Mouse (Mus musculus) limb, embryonic 14.5 days (tissue): ENCODE results near the gene Trim52. TPM values are rescaled to one million over a fixed set of nuclear protein-coding genes. Genes with fewer than 3 reads are reported as not detected.
"Not testable (repeated sequence)": the region's sequence is repeated elsewhere in the genome, so short reads cannot be mapped to it uniquely, and the experiment has no call there.

ENCODE experiments used
- ATAC-seq: fragments of 200-750 bp; cut with Nextera tagmentation; 2 replicates; pipeline ENCODE4 v1.8.0; 2017; ENCODE audit warnings: low read depth, moderate number of reproducible peaks, moderate TSS enrichment; ENCODE audit not compliant: low FRiP score
- DNase-seq: peaks from one replicate; pipeline ENCODE4 v3.0.0-alpha.2; 2015; ENCODE audit warnings: low spot score
- H3K27ac ChIP-seq: fragments of 300-500 bp; sonication (generic); replicated peaks from 2 replicates; pipeline ENCODE4 v1.5.1; 2014; ENCODE audit warnings: low read depth, mild to moderate bottlenecking, low read length, moderate library complexity, mixed read lengths
- H3K27me3 ChIP-seq: fragments of 300-500 bp; sonication (generic); 2 replicates; pipeline ENCODE4 v1.6.1; 2014; ENCODE audit warnings: low read length, mixed read lengths; ENCODE audit not compliant: control insufficient read depth, insufficient read depth
- H3K36me3 ChIP-seq: fragments of 300-500 bp; sonication (generic); 2 replicates; pipeline ENCODE4 v1.6.1; 2014; ENCODE audit warnings: mild to moderate bottlenecking, low read length, moderate library complexity, mixed read lengths; ENCODE audit not compliant: control insufficient read depth, insufficient read depth
- H3K4me1 ChIP-seq: fragments of 300-500 bp; sonication (generic); 2 replicates; pipeline ENCODE4 v1.6.1; 2014; ENCODE audit warnings: antibody characterized with exemption, low read length, mixed read lengths; ENCODE audit not compliant: control insufficient read depth, insufficient read depth
- H3K4me2 ChIP-seq: fragments of 300-500 bp; sonication (generic); replicated peaks from 2 replicates; pipeline ENCODE4 v1.6.1; 2014; ENCODE audit warnings: low read depth, mild to moderate bottlenecking, low read length, moderate library complexity; ENCODE audit not compliant: severe bottlenecking
- H3K4me3 ChIP-seq: fragments of 300-500 bp; sonication (generic); replicated peaks from 2 replicates; pipeline ENCODE4 v1.5.1; 2014; ENCODE audit warnings: low read length
- H3K9ac ChIP-seq: fragments of 300-500 bp; sonication (generic); 2 replicates; pipeline ENCODE4 v1.6.1; 2014; ENCODE audit warnings: mild to moderate bottlenecking, low read depth, low read length, moderate library complexity; ENCODE audit not compliant: severe bottlenecking
- H3K9me3 ChIP-seq: fragments of 300-500 bp; sonication (generic); 2 replicates; pipeline ENCODE4 v1.6.1; 2016; ENCODE audit warnings: low read length; ENCODE audit not compliant: control insufficient read depth
- POLR2A ChIP-seq: fragments of 200-500 bp; IDR thresholded peaks from 2 replicates; pipeline ENCODE4 v1.8.0; 2012; ENCODE audit warnings: inconsistent platforms, mild to moderate bottlenecking, moderate library complexity, borderline replicate concordance; ENCODE audit not compliant: insufficient read depth, insufficient read length; ENCODE audit errors: extremely low read depth
- WGBS: fragments of 180-500 bp; shearing (Covaris S2); extraction: QIAGEN DNeasy Blood & Tissue Kit; methylation state at CpG from one replicate; pipeline ENCODE4 v1.1.7; 2014; 5-methylcytosine and 5-hydroxymethylcytosine counted together
- polyA plus RNA-seq, 2 experiments: library from polyadenylated mRNA; depleted of rRNA in 1 of 2; stranded (reverse) in 1 of 2; unstranded in 1 of 2; fragments of >200 nt; fragmentation: Nextera tagmentation in 1 of 2; extraction: Ambion mirVana in 1 of 2; gene quantifications; 2 replicates each; pipeline versions ENCODE4 v1.2.1 to v1.2.3; 2012 to 2014

The Trim52 gene
- polyA plus RNA-seq, 2 experiments: 0.10 TPM; not detected in 1

DNA sequence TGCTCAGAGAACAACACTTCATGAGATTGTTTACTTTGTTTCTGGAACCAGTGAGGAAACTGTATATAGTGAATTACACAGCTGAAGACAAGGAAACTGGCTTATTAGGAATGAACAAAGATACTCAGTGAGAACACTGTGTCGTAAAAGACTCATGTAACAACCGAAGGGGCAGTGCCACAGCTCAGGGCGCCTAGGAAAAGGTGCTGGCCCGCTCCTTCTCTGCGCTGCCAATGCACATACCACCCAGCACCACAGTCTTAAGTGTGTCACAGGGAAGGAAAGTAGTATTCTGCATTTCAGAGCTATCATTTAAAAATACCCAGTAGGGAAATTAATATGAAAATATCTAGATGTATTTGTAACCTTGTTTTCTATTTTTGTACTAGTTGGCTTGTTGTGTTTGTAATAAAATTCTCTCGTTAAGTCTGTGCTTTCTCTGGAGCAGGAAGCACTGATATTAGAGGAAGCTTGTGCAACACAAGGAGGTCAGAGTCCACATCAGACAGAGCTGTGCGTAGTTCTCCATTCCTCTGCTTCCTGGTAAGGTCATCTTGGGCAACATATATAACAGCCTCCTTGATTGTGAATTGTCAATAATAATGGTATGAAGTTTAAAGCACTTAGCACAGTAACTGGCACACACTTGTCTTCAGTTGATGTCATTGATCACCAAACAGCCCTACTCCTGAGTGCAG lies 49.0 kb downstream of the Trim52 start:
- H3K9ac ChIP-seq: no peak overlapping the region
- no peaks in the 10 kb centered on the region for H3K9me3 ChIP-seq
- ATAC-seq: no peak
- H3K27ac ChIP-seq: no peak overlapping the region
- DNase-seq: no peak
- no peak overlapping the region for H3K4me3 ChIP-seq
- H3K27me3 ChIP-seq: no peaks in the 10 kb centered on the region
- H3K4me1 ChIP-seq: no peaks in the 10 kb centered on the region
- 54% methylated on average over 7 of the region's 7 CpGs for WGBS
- no peaks in the 10 kb centered on the region for H3K36me3 ChIP-seq
- TF ChIP-seq POLR2A: no peak
- no peak overlapping the region for H3K4me2 ChIP-seq

DNA sequence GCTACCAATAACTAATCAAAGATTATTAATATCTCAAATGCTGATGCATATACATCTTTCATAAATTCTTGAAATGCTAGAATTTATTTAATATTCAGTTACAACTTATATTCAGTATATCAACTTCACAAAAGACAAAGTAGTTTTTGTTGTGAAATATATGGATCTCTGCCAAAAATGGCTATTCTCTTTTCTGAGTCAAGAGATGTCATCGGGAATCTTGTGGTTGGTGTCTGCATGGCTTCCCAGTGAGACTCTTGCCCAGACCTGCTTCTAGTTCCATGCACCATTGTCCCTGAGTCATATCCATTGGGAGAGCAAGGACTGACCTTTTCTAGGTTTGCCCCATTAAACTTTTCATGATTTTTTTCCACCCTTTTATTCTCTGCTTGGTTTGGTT lies 50.5 kb downstream of the Trim52 start:
- DNase-seq (no peak), ATAC-seq (no peak)
- Histone ChIP-seq H3K4me3 (no peak overlapping the region), H3K4me1 (no peaks in the 10 kb centered on the region), H3K4me2 (no peak overlapping the region), H3K27ac (no peak overlapping the region), H3K9ac (no peak overlapping the region), H3K27me3 (no peaks in the 10 kb centered on the region), H3K9me3 (no peaks in the 10 kb centered on the region), H3K36me3 (no peaks in the 10 kb centered on the region)
- WGBS: 92% methylated on average over 1 of the region's 1 CpGs
- no peak for TF ChIP-seq POLR2A

DNA sequence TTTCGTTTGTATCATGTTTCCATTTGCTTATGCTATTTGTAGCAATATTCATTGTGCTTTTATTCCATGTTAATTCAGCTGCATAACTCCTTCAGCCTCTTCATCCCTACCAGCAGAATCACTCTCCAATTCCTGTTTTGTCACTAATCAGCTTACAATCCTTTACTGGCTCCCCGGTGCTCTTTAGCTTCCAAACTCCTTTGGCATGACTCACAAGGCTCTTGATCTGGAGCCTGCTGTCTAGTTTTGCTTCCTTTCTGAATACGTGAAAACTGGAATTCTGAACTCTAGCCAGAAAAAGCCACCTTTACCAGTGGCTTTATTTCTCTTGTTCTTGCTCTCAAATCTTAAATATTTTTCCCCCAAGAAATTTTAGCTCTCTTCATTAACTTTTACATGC lies 56.3 kb downstream of the Trim52 start:
- Histone ChIP-seq H3K27ac (no peak overlapping the region), H3K36me3 (no peaks in the 10 kb centered on the region), H3K4me1 (no peaks in the 10 kb centered on the region), H3K4me2 (no peak overlapping the region), H3K9me3 (no peaks in the 10 kb centered on the region), H3K4me3 (no peak overlapping the region), H3K9ac (no peak overlapping the region), H3K27me3 (no peaks in the 10 kb centered on the region)
- TF ChIP-seq POLR2A: no peak
- DNase-seq (peak; percentile 12), ATAC-seq (no peak)
- 42% methylated on average over 3 of the region's 3 CpGs for WGBS

DNA sequence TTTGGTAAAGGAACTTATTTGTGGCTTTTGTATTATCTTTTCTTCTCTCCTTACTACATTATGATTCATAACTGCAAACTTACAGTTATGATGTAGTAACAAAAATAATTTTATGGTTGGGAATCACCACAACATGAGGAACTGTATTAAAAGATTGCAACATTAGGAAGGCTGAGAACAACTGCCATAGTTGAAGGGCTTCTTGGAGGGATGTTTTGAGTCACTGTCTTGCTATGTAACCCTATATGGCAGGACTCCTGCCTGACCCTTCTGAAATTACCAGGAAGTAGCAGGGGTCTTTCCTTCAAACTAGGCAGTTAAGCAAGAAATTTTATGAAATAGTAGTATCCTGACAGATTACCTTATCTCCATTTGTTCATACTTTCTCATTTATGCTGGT lies 57.2 kb downstream of the Trim52 start:
- no peaks in the 10 kb centered on the region for H3K36me3 ChIP-seq
- H3K9me3 ChIP-seq: no peaks in the 10 kb centered on the region
- H3K27me3 ChIP-seq: no peaks in the 10 kb centered on the region
- DNase-seq (no peak), ATAC-seq (no peak)
- no peak overlapping the region for H3K4me2 ChIP-seq
- H3K9ac ChIP-seq: no peak overlapping the region
- no peak overlapping the region for H3K4me3 ChIP-seq
- TF ChIP-seq POLR2A: no peak
- H3K27ac ChIP-seq: no peak overlapping the region
- H3K4me1 ChIP-seq: no peaks in the 10 kb centered on the region

DNA sequence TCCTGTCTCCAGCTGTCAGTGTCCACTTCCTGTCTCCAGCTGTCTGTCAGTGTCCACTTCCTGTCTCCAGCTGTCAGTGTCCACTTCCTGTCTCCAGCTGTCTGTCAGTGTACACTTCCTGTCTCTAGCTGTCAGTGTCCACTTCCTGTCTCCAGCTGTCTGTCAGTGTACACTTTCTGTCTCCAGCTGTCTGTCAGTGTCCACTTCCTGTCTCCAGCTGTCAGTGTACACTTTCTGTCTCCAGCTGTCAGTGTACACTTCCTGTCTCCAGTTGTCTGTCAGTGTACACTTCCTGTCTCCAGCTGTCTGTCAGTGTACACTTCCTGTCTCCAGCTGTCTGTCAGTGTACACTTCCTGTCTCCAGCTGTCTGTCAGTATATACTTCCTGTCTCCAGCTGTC lies 57.9 kb downstream of the Trim52 start:
- not testable (repeated sequence) for H3K9me3 ChIP-seq, ATAC-seq, H3K9ac ChIP-seq, DNase-seq, H3K27me3 ChIP-seq, H3K27ac ChIP-seq, H3K36me3 ChIP-seq, H3K4me3 ChIP-seq, H3K4me1 ChIP-seq, H3K4me2 ChIP-seq

DNA sequence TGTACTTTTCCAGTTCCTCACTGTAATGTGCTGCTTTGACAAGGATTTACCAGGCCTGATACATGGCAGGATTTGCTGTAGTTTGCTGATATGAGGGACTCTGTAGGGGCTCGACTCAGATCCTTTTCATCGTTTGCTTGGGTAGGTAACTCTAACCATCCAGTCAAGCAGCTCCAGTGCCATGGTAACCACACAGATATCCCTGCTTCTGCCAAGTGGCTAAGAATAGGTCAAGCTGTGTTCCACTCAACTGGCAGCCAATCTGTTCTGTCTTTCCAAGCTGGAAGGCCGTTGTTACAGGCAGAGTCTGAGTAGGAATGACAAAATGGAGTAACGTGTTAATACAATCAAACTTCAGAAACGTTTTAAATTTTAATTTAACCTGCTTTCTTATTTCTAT lies 70.9 kb downstream of the Trim52 start:
- WGBS: 85% methylated on average over 5 of the region's 5 CpGs
- Histone ChIP-seq H3K4me3 (no peak overlapping the region), H3K9me3 (no peaks in the 10 kb centered on the region), H3K9ac (no peak overlapping the region), H3K36me3 (no peaks in the 10 kb centered on the region), H3K4me1 (no peaks in the 10 kb centered on the region), H3K27me3 (no peaks in the 10 kb centered on the region), H3K4me2 (no peak overlapping the region), H3K27ac (no peak overlapping the region)
- DNase-seq: no peak
- ATAC-seq: no peak
- no peak for TF ChIP-seq POLR2A
